Mouse (Mus musculus) testis, adult 2 months (tissue): ENCODE data around the gene Ccnb1ip1.

Experiments
- CTCF ChIP-seq: fragments of 200-500 bp; IDR thresholded peaks from 2 replicates; pipeline ENCODE4 v1.5.1; 2012; ENCODE audit warnings: low read depth, mild to moderate bottlenecking, inconsistent platforms, low read length, moderate library complexity; ENCODE audit not compliant: control insufficient read depth, insufficient read depth, insufficient replicate concordance
- POLR2A ChIP-seq: fragments of 200-500 bp; IDR thresholded peaks from 2 replicates; pipeline ENCODE4 v1.6.1; 2012; ENCODE audit warnings: low read depth, mild to moderate bottlenecking, inconsistent platforms, low read length, moderate library complexity; ENCODE audit not compliant: control insufficient read depth

GRCm38 (mm10) chr14:50804683-50805082 is 2.8 kb downstream of the Ccnb1ip1 start:
- TF ChIP-seq POLR2A (no peak), CTCF (no peak)
